Mouse (Mus musculus) bone marrow, adult 2 months (tissue): Measurements from ENCODE around the gene Phldb2.

Experiments
- CTCF ChIP-seq: fragments of 200-500 bp; IDR thresholded peaks from 2 replicates; pipeline ENCODE4 v1.5.1; 2011; ENCODE audit warnings: low read length, control low read depth; ENCODE audit not compliant: control insufficient read depth, insufficient read depth
- POLR2A ChIP-seq: fragments of 200-500 bp; IDR thresholded peaks from 2 replicates; pipeline ENCODE4 v1.6.1; 2011; ENCODE audit warnings: low read depth, mild to moderate bottlenecking, control low read depth, low read length, borderline replicate concordance; ENCODE audit not compliant: control insufficient read depth

GRCm38 (mm10) chr16:45830096-45830866, 123.1 kb downstream of the Phldb2 start:
- TF ChIP-seq POLR2A (no peak), CTCF (no peak)
